Mouse (Mus musculus) megakaryocyte, embryonic 14.5 days (primary cell): ENCODE data around the gene Spem1.

Experiments used
- FLI1 ChIP-seq: IDR thresholded peaks from 2 replicates; pipeline ENCODE4 v1.6.1; 2012; ENCODE audit warnings: low read length, inconsistent platforms, mixed read lengths
- GATA1 ChIP-seq: IDR thresholded peaks from 3 replicates; pipeline ENCODE4 v1.6.1; 2012; ENCODE audit warnings: mixed read lengths, low read length, inconsistent platforms, borderline replicate concordance

DNA sequence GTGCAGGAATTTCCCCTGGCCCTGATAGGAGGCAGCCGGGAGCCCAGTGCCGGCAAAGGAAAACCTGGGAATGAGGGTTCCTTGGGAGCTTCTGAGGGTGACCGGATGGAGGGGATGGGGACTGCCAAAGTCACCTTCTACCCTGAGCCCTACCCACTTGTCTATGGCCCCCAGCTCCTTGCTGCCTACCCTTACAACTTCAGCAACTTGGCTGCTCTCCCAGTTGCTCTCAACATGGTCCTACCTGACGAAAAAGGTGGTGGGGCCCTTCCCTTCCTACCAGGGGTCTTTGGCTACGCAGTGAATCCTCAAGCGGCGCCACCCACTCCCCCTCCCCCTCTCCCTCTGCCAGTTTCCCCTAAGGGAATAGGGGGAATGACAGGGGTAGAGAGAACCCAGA is 43.0 kb downstream of the Spem1 start:
- TF ChIP-seq FLI1 (no peak), GATA1 (no peak)
